Mouse (Mus musculus) cortical plate, adult 2 months (tissue): ENCODE results near the gene Rnf121.

Source experiments
- CTCF ChIP-seq: fragments of 200-500 bp; IDR thresholded peaks from 2 replicates; pipeline ENCODE4 v1.5.1; 2011; ENCODE audit warnings: mild to moderate bottlenecking, control low read depth, low read length; ENCODE audit not compliant: insufficient read depth; ENCODE audit errors: extremely low read depth
- POLR2A ChIP-seq: fragments of 200-500 bp; IDR thresholded peaks from 2 replicates; pipeline ENCODE4 v1.6.1; 2011; ENCODE audit warnings: mild to moderate bottlenecking, low read length, control low read depth; ENCODE audit not compliant: insufficient read depth; ENCODE audit errors: extremely low read depth

GRCm38 (mm10) chr7:102100868-102101267, 35.6 kb upstream of the Rnf121 start:
- TF ChIP-seq POLR2A (no peak), CTCF (no peak)
